Mouse (Mus musculus): Measurements from ENCODE around the gene Rps17. TPM values are rescaled to one million over a fixed set of nuclear protein-coding genes. Genes with fewer than 3 reads are reported as not detected.

Gene Rps17
- 594 and 636 TPM in 2 replicates for polyA plus RNA-seq (2015; fragmentation: Nextera tagmentation; extraction: Ambion mirVana)

DNA sequence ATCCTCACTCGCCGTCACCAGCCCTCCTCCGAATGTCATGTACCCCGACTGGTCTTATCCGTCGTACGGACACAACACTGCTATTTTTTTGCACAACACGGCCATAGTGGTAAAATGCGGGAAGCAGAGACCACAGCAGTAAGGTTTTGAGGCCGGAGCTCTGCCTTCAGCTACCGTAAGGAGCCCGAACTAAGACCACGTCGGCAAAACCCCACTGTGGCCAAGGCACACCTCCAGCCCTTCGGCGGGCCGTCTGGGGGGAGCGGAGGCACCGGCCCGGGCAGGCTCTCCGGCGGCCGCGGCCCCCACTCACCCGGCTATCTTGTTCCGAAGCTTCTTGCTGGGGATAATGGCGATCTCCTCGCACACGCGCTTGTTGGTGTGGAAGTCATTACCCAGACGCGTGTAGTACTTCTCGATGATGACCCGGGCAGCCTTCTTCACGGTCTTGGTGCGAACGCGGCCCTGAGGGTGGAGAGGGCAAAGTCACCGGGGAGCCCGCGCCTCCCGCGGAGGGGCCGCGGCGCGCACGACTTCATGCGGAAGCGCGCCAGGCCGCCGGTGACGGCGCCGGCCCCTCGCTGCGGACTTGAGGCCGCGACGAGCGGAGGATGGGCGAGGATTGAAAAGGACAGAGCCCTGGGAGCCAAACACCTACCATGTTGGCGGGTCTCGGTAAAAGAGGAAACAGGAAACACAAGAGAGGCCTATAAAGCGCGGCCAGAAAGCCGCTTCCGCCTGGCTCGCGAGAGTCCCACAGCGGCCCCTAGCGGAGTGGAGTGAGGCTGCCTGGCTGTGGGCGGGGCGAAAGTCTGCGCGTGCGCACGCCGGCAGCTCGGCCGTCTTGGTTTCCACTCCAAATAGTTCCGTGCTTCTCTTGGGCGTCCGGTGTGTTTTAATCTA, at the start of gene Rps17:
Gene Rps17 (minus strand): TSS at position 711 of the 903 bp plus-strand sequence.
- Histone ChIP-seq H3K9ac (ENCODE audit: low read depth, low read length) (peak within 1 kb of the TSS; percentile 89), H3K36me3 (ENCODE audit: control insufficient read depth, insufficient read depth, low read length) (peaks cover 6% of the 10 kb centered on the region), H3K4me3 (ENCODE audit: low read depth, low read length) (peak within 1 kb of the TSS; percentile 79), H3K4me1 (ENCODE audit: control insufficient read depth, insufficient read depth, low read length) (peaks cover 25% of the 10 kb centered on the region), H3K27ac (ENCODE audit: low read length) (peak within 1 kb of the TSS; percentile 72), H3K9me3 (replicated peaks; ENCODE audit: control insufficient read depth, low read length, poor library complexity, severe bottlenecking) (no peaks in the 10 kb centered on the region), H3K4me2 (ENCODE audit: low read length) (peak within 1 kb of the TSS; percentile 92), H3K27me3 (ENCODE audit: control insufficient read depth, insufficient read depth, low read depth, low read length) (no peaks in the 10 kb centered on the region)
- peak; percentile 92 for ATAC-seq
- WGBS = under 1% methylated on average over 84 of the region's 85 CpGs

DNA sequence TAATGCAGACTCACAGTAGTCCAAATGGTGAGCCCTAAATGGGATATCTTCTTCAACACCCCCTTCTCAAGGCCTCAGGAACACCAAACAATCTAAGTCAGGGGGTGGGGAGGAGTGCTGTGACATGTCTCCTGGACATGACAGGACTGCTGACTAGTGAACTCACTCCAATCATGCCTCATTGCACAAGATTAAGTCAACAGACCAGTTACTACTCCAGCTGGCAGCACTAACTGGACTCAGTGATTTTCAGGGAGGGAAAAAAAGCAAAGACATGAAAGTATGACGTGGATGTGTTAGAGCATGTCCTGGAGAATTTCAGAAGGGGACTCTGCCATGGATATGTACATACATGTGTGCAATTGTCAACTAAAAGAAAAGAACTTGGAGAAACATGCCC, 34.3 kb upstream of the Rps17 start:
- no peak for ATAC-seq
- Histone ChIP-seq H3K4me1 (ENCODE audit: control insufficient read depth, insufficient read depth, low read length) (no peaks in the 10 kb centered on the region), H3K4me3 (ENCODE audit: low read depth, low read length) (no peak overlapping the region), H3K9ac (ENCODE audit: low read depth, low read length) (no peak overlapping the region), H3K36me3 (ENCODE audit: control insufficient read depth, insufficient read depth, low read length) (no peaks in the 10 kb centered on the region), H3K27me3 (ENCODE audit: control insufficient read depth, insufficient read depth, low read depth, low read length) (no peaks in the 10 kb centered on the region), H3K27ac (ENCODE audit: low read length) (no peak overlapping the region), H3K4me2 (ENCODE audit: low read length) (no peak overlapping the region), H3K9me3 (replicated peaks; ENCODE audit: control insufficient read depth, low read length, poor library complexity, severe bottlenecking) (no peaks in the 10 kb centered on the region)
- 80% methylated on average over 1 of the region's 1 CpGs for WGBS

- Histone ChIP-seq H3K27ac (ENCODE audit: low read length) (no peak overlapping the region), H3K36me3 (ENCODE audit: control insufficient read depth, insufficient read depth, low read length) (no peaks in the 10 kb centered on the region), H3K27me3 (ENCODE audit: control insufficient read depth, insufficient read depth, low read depth, low read length) (no peaks in the 10 kb centered on the region), H3K9me3 (replicated peaks; ENCODE audit: control insufficient read depth, low read length, poor library complexity, severe bottlenecking) (no peaks in the 10 kb centered on the region), H3K4me3 (ENCODE audit: low read depth, low read length) (peak overlapping the region; percentile 27), H3K4me2 (ENCODE audit: low read length) (peak overlapping the region; percentile 74), H3K9ac (ENCODE audit: low read depth, low read length) (peak overlapping the region; percentile 59), H3K4me1 (ENCODE audit: control insufficient read depth, insufficient read depth, low read length) (0 out of 2 replicates have a peak, but pooled peaks cover 3% of the 10 kb centered on the region)
- peak; percentile 95 for ATAC-seq
- 4% methylated on average over 13 of the region's 13 CpGs for WGBS
Measured at GRCm38 (mm10) chr7:81372337-81372920, 27.4 kb upstream of the Rps17 start.

- H3K36me3 ChIP-seq (ENCODE audit: control insufficient read depth, insufficient read depth, low read length) = no peaks in the 10 kb centered on the region
- 13% methylated on average over 5 of the region's 5 CpGs for WGBS
- H3K27me3 ChIP-seq (ENCODE audit: control insufficient read depth, insufficient read depth, low read depth, low read length) = no peaks in the 10 kb centered on the region
- H3K4me1 ChIP-seq (ENCODE audit: control insufficient read depth, insufficient read depth, low read length) = 0 out of 2 replicates have a peak, but pooled peaks cover 3% of the 10 kb centered on the region
- ATAC-seq = peak; percentile 83
- peak overlapping the region; percentile 74 for H3K4me2 ChIP-seq (ENCODE audit: low read length)
- H3K4me3 ChIP-seq (ENCODE audit: low read depth, low read length) = peak overlapping the region; percentile 27; the same call in 1 of the 2 replicates
- H3K9ac ChIP-seq (ENCODE audit: low read depth, low read length) = peak overlapping the region; percentile 59; the same call in 1 of the 2 replicates
- H3K9me3 ChIP-seq (replicated peaks; ENCODE audit: control insufficient read depth, low read length, poor library complexity, severe bottlenecking) = no peaks in the 10 kb centered on the region
- no peak overlapping the region for H3K27ac ChIP-seq (ENCODE audit: low read length)
Measured at GRCm38 (mm10) chr7:81371811-81372210, 26.8 kb upstream of the Rps17 start.

- H3K27me3 ChIP-seq (ENCODE audit: control insufficient read depth, insufficient read depth, low read depth, low read length) = no peaks in the 10 kb centered on the region
- no peak overlapping the region for H3K4me2 ChIP-seq (ENCODE audit: low read length)
- 73% methylated on average over 3 of the region's 3 CpGs for WGBS
- no peak overlapping the region for H3K9ac ChIP-seq (ENCODE audit: low read depth, low read length)
- no peaks in the 10 kb centered on the region for H3K36me3 ChIP-seq (ENCODE audit: control insufficient read depth, insufficient read depth, low read length)
- no peak overlapping the region for H3K4me3 ChIP-seq (ENCODE audit: low read depth, low read length)
- ATAC-seq = no peak
- H3K9me3 ChIP-seq (replicated peaks; ENCODE audit: control insufficient read depth, low read length, poor library complexity, severe bottlenecking) = no peaks in the 10 kb centered on the region
- H3K4me1 ChIP-seq (ENCODE audit: control insufficient read depth, insufficient read depth, low read length) = 0 out of 2 replicates have a peak, but pooled peaks cover 3% of the 10 kb centered on the region
- no peak overlapping the region for H3K27ac ChIP-seq (ENCODE audit: low read length)
Measured at GRCm38 (mm10) chr7:81369724-81370123, 24.7 kb upstream of the Rps17 start.

GRCm38 (mm10) chr7:81367946-81368345, 22.9 kb upstream of the Rps17 start:
- no peak overlapping the region for H3K4me3 ChIP-seq (ENCODE audit: low read depth, low read length)
- no peak for ATAC-seq
- H3K36me3 ChIP-seq (ENCODE audit: control insufficient read depth, insufficient read depth, low read length) = no peaks in the 10 kb centered on the region
- H3K9me3 ChIP-seq (replicated peaks; ENCODE audit: control insufficient read depth, low read length, poor library complexity, severe bottlenecking) = no peaks in the 10 kb centered on the region
- no peak overlapping the region for H3K4me2 ChIP-seq (ENCODE audit: low read length)
- H3K27me3 ChIP-seq (ENCODE audit: control insufficient read depth, insufficient read depth, low read depth, low read length) = no peaks in the 10 kb centered on the region
- 0 out of 2 replicates have a peak, but pooled peaks cover 3% of the 10 kb centered on the region for H3K4me1 ChIP-seq (ENCODE audit: control insufficient read depth, insufficient read depth, low read length)
- no peak overlapping the region for H3K9ac ChIP-seq (ENCODE audit: low read depth, low read length)
- H3K27ac ChIP-seq (ENCODE audit: low read length) = no peak overlapping the region
- WGBS = 78% methylated on average over 3 of the region's 3 CpGs

DNA sequence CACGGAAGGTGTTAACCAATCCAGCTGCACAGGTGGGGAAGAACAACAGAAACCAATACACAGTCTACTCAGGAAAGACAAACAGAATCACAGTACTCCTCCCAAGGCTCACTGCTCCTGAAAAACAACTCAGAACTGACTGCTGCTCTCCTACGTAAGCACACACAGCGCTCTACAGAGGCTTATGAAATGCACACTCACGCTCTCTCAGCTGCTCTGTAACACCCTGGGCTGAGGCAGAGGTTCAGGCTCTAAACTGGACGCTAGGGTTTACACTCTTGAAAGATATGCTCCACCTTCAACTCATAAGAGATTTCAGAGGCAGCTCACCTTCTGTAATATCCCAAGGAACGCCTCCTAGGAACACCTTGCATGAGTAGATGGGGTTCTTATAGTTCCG, 11.9 kb upstream of the Rps17 start:
- 88% methylated on average over 7 of the region's 7 CpGs for WGBS
- Histone ChIP-seq H3K4me2 (ENCODE audit: low read length) (no peak overlapping the region), H3K9ac (ENCODE audit: low read depth, low read length) (no peak overlapping the region), H3K4me3 (ENCODE audit: low read depth, low read length) (no peak overlapping the region), H3K36me3 (ENCODE audit: control insufficient read depth, insufficient read depth, low read length) (no peaks in the 10 kb centered on the region), H3K27me3 (ENCODE audit: control insufficient read depth, insufficient read depth, low read depth, low read length) (no peaks in the 10 kb centered on the region), H3K27ac (ENCODE audit: low read length) (no peak overlapping the region), H3K9me3 (replicated peaks; ENCODE audit: control insufficient read depth, low read length, poor library complexity, severe bottlenecking) (no peaks in the 10 kb centered on the region), H3K4me1 (ENCODE audit: control insufficient read depth, insufficient read depth, low read length) (no peaks in the 10 kb centered on the region)
- no peak for ATAC-seq

- no peaks in the 10 kb centered on the region for H3K4me1 ChIP-seq (ENCODE audit: control insufficient read depth, insufficient read depth, low read length)
- no peaks in the 10 kb centered on the region for H3K27me3 ChIP-seq (ENCODE audit: control insufficient read depth, insufficient read depth, low read depth, low read length)
- H3K27ac ChIP-seq (ENCODE audit: low read length) = no peak overlapping the region
- ATAC-seq = no peak
- no peak overlapping the region for H3K4me2 ChIP-seq (ENCODE audit: low read length)
- 91% methylated on average over 1 of the region's 1 CpGs for WGBS
- H3K9me3 ChIP-seq (replicated peaks; ENCODE audit: control insufficient read depth, low read length, poor library complexity, severe bottlenecking) = no peaks in the 10 kb centered on the region
- H3K36me3 ChIP-seq (ENCODE audit: control insufficient read depth, insufficient read depth, low read length) = no peaks in the 10 kb centered on the region
- no peak overlapping the region for H3K4me3 ChIP-seq (ENCODE audit: low read depth, low read length)
- H3K9ac ChIP-seq (ENCODE audit: low read depth, low read length) = no peak overlapping the region
Measured at GRCm38 (mm10) chr7:81356360-81356759, 11.3 kb upstream of the Rps17 start.

GRCm38 (mm10) chr7:81355746-81356145, 10.7 kb upstream of the Rps17 start:
- Histone ChIP-seq H3K4me2 (ENCODE audit: low read length) (no peak overlapping the region), H3K4me3 (ENCODE audit: low read depth, low read length) (no peak overlapping the region), H3K36me3 (ENCODE audit: control insufficient read depth, insufficient read depth, low read length) (no peaks in the 10 kb centered on the region), H3K27me3 (ENCODE audit: control insufficient read depth, insufficient read depth, low read depth, low read length) (no peaks in the 10 kb centered on the region; the same call in 1 of the 2 replicates), H3K27ac (ENCODE audit: low read length) (no peak overlapping the region), H3K9ac (ENCODE audit: low read depth, low read length) (no peak overlapping the region), H3K9me3 (replicated peaks; ENCODE audit: control insufficient read depth, low read length, poor library complexity, severe bottlenecking) (no peaks in the 10 kb centered on the region), H3K4me1 (ENCODE audit: control insufficient read depth, insufficient read depth, low read length) (no peaks in the 10 kb centered on the region)
- no peak for ATAC-seq
- 90% methylated on average over 7 of the region's 7 CpGs for WGBS

Measured in midbrain, embryonic 16.5 days (tissue).